Comparison of ENCODE assay signal across 7 mouse cellular contexts in genomic region chr15:98992086-98992912, GRCm38 (mm10). TPM values are rescaled to one million over a fixed set of nuclear protein-coding genes. Genes with fewer than 3 reads are reported as not detected.
DNase-seq lines count a peak whose midpoint lies in the region; ATAC-seq and TF ChIP-seq lines count a peak whose summit lies in the region.

No protein-coding gene starts in this region.

- H3K4me1 ChIP-seq in ES-Bruce4 (ENCODE audit: control insufficient read depth, insufficient read depth, low read length): peaks cover 3% of the 10 kb centered on the region
- peaks cover 20% of the 10 kb centered on the region for H3K4me1 ChIP-seq in brown adipose tissue, adult 24 weeks (ENCODE audit: control insufficient read depth, insufficient read depth, insufficient read length, low read length)
- peaks cover 49% of the 10 kb centered on the region for H3K4me1 ChIP-seq in forebrain, embryonic 14.5 days (ENCODE audit: control insufficient read depth, insufficient read depth, low read length)
- H3K4me1 ChIP-seq in hindbrain, embryonic 16.5 days (ENCODE audit: control insufficient read depth, insufficient read depth, low read depth, low read length): peaks cover 53% of the 10 kb centered on the region
- H3K4me1 ChIP-seq in small intestine, adult 2 months (ENCODE audit: control insufficient read depth, insufficient read depth, insufficient read length, low read length): peaks cover 3% of the 10 kb centered on the region; the same call in 1 of the 2 replicates

- peak overlapping the region; percentile 100 for H3K27ac ChIP-seq in ES-Bruce4 (ENCODE audit: insufficient read depth, low read length)
- H3K27ac ChIP-seq in brown adipose tissue, adult 24 weeks (replicated peaks; ENCODE audit: low read depth, low read length): peak overlapping the region; percentile 84
- H3K27ac ChIP-seq in forebrain, embryonic 14.5 days (ENCODE audit: low read depth, low read length): peak overlapping the region; percentile 90
- H3K27ac ChIP-seq in hindbrain, embryonic 16.5 days (ENCODE audit: low read depth, low read length): peak overlapping the region; percentile 98
- H3K27ac ChIP-seq in small intestine, adult 2 months (ENCODE audit: insufficient read depth, low read depth, low read length): peak overlapping the region; percentile 77

- TF ChIP-seq POLR2A in ES-Bruce4 (IDR thresholded peaks at IDR 0.05; ENCODE audit: insufficient read depth, low read length): no peak
- TF ChIP-seq POLR2A in small intestine, adult 2 months (IDR thresholded peaks at IDR 0.05; ENCODE audit: low read depth, low read length): no peak

- peak; percentile 95 for DNase-seq in forebrain, embryonic 14.5 days (ENCODE audit: low spot score)
- DNase-seq in left cerebral cortex, postnatal 10 days (ENCODE audit: extremely low spot score in 1 of 2, low spot score in 2 of 2): peak; percentile 62 to 87

- H3K36me3 ChIP-seq in ES-Bruce4 (ENCODE audit: control insufficient read depth, insufficient read depth, low read length, poor library complexity, severe bottlenecking): no peaks in the 10 kb centered on the region
- no peaks in the 10 kb centered on the region for H3K36me3 ChIP-seq in forebrain, embryonic 14.5 days (ENCODE audit: control insufficient read depth, insufficient read depth, low read length)
- H3K36me3 ChIP-seq in hindbrain, embryonic 16.5 days (ENCODE audit: control insufficient read depth, insufficient read depth, low read length): no peaks in the 10 kb centered on the region
- H3K36me3 ChIP-seq in small intestine, adult 2 months (ENCODE audit: control insufficient read depth, insufficient read depth, low read length): no peaks in the 10 kb centered on the region

- H3K9ac ChIP-seq in ES-Bruce4 (ENCODE audit: low read depth, poor library complexity, severe bottlenecking): peak overlapping the region; percentile 70
- H3K9ac ChIP-seq in forebrain, embryonic 14.5 days (ENCODE audit: low read length): peak overlapping the region; percentile 82
- H3K9ac ChIP-seq in hindbrain, embryonic 16.5 days (ENCODE audit: low read depth, low read length): peak overlapping the region; percentile 72

- no peak for TF ChIP-seq EP300 in ES-Bruce4 (IDR thresholded peaks at IDR 0.05; ENCODE audit: insufficient read depth, low read depth, low read length)

- no peak for TF ChIP-seq CTCF in ES-Bruce4 (IDR thresholded peaks at IDR 0.05; ENCODE audit: low read depth, low read length)
- no peak for TF ChIP-seq CTCF in small intestine, adult 2 months (IDR thresholded peaks at IDR 0.05; ENCODE audit: extremely low read depth, insufficient read length, insufficient replicate concordance, low read depth, low read length)

- H3K4me2 ChIP-seq in forebrain, embryonic 14.5 days (ENCODE audit: low read length): peak overlapping the region; percentile 79
- H3K4me2 ChIP-seq in hindbrain, embryonic 16.5 days (ENCODE audit: low read length): peak overlapping the region; percentile 73

- intact Hi-C loops in left cerebral cortex, postnatal 10 days (cut with DNase I): loop anchor here (1.0 kb wide), 2 partner anchors 39 to 58 kb away; partner anchors contain the start of genes Gm49450, Tuba1a and Tuba1b

- 19% methylated on average over 17 of the region's 17 CpGs for WGBS in forebrain, embryonic 14.5 days
- 12% methylated on average over 17 of the region's 17 CpGs for WGBS in hindbrain, embryonic 16.5 days
- WGBS in small intestine, adult 2 months: 27% methylated on average over 17 of the region's 17 CpGs

- no peaks in the 10 kb centered on the region for H3K27me3 ChIP-seq in ES-Bruce4 (ENCODE audit: control insufficient read depth, insufficient read depth, low read length, poor library complexity, severe bottlenecking)
- no peaks in the 10 kb centered on the region for H3K27me3 ChIP-seq in forebrain, embryonic 14.5 days (replicated peaks; ENCODE audit: control insufficient read depth, insufficient read depth, low read length)
- no peaks in the 10 kb centered on the region for H3K27me3 ChIP-seq in hindbrain, embryonic 16.5 days (replicated peaks; ENCODE audit: control insufficient read depth, insufficient read depth, low read length)
- H3K27me3 ChIP-seq in small intestine, adult 2 months (ENCODE audit: control insufficient read depth, insufficient read depth, low read length): no peaks in the 10 kb centered on the region

- no peak overlapping the region; the same call in 1 of the 2 replicates for H3K4me3 ChIP-seq in ES-Bruce4 (ENCODE audit: low read depth, low read length)
- H3K4me3 ChIP-seq in brown adipose tissue, adult 24 weeks (ENCODE audit: insufficient read depth, low read depth, low read length): peak overlapping the region; percentile 45
- H3K4me3 ChIP-seq in forebrain, embryonic 14.5 days (ENCODE audit: low read depth, low read length): peak overlapping the region; percentile 37
- peak overlapping the region; percentile 41 for H3K4me3 ChIP-seq in hindbrain, embryonic 16.5 days (ENCODE audit: low read length)
- H3K4me3 ChIP-seq in small intestine, adult 2 months (ENCODE audit: low read depth, low read length): no peak overlapping the region

- peak; percentile 81 for ATAC-seq in forebrain, embryonic 14.5 days
- ATAC-seq in hindbrain, embryonic 16.5 days: peak; percentile 89
- ATAC-seq in megakaryocyte, adult 5-6 weeks (ENCODE audit: poor library complexity, severe bottlenecking): peak; percentile 71

- no peaks in the 10 kb centered on the region for H3K9me3 ChIP-seq in ES-Bruce4 (replicated peaks; ENCODE audit: control insufficient read depth, insufficient read depth, low read length, poor library complexity, severe bottlenecking)
- H3K9me3 ChIP-seq in forebrain, embryonic 14.5 days (replicated peaks; ENCODE audit: control insufficient read depth, low read length): no peaks in the 10 kb centered on the region
- H3K9me3 ChIP-seq in hindbrain, embryonic 16.5 days (ENCODE audit: control insufficient read depth, low read length): no peaks in the 10 kb centered on the region

RNA-seq across cellular contexts. Expression of gene Tuba1c, which starts 37.4 kb away (rescaled TPM):
- polyA plus RNA-seq in ES-Bruce4 (2011; ENCODE audit: insufficient read depth, insufficient read length, low read depth, missing spikeins): 407 and 426 TPM in 2 replicates
- polyA plus RNA-seq in brown adipose tissue, adult 24 weeks (2012; ENCODE audit: insufficient read depth, insufficient read length, missing spikeins): 10.3 and 28.1 TPM in 2 replicates
- polyA plus RNA-seq in forebrain, embryonic 14.5 days (2014; fragmentation: Nextera tagmentation; extraction: Ambion mirVana): 56.7 and 93.1 TPM in 2 replicates
- polyA plus RNA-seq in hindbrain, embryonic 16.5 days (2015; fragmentation: Nextera tagmentation; extraction: Ambion mirVana): 20.8 and 23.3 TPM in 2 replicates
- 100 to 1,000 TPM; 255 to 292 TPM for total RNA-seq in left cerebral cortex, postnatal 10 days (2021)
- total RNA-seq in megakaryocyte, adult 5-6 weeks (2015): 232 and 270 TPM in 2 replicates
- total RNA-seq in megakaryocyte, adult 5-6 weeks (2017): 124 and 128 TPM in 2 replicates
- polyA plus RNA-seq in small intestine, adult 2 months (2012; rRNA removed): 252 and 382 TPM in 2 replicates

RNA-seq across cellular contexts. Expression of gene Tuba1a, which starts 38.8 kb away (rescaled TPM):
- 700 and 767 TPM in 2 replicates for polyA plus RNA-seq in ES-Bruce4 (2011; ENCODE audit: insufficient read depth, insufficient read length, low read depth, missing spikeins)
- polyA plus RNA-seq in brown adipose tissue, adult 24 weeks (2012; ENCODE audit: insufficient read depth, insufficient read length, missing spikeins): 125 and 132 TPM in 2 replicates
- polyA plus RNA-seq in forebrain, embryonic 14.5 days (2014; fragmentation: Nextera tagmentation; extraction: Ambion mirVana): 18,182 and 18,289 TPM in 2 replicates
- polyA plus RNA-seq in hindbrain, embryonic 16.5 days (2015; fragmentation: Nextera tagmentation; extraction: Ambion mirVana): 15,480 and 15,543 TPM in 2 replicates
- 1,000 to 10,000 TPM; 4,375 to 4,691 TPM for total RNA-seq in left cerebral cortex, postnatal 10 days (2021)
- 118 and 120 TPM in 2 replicates for total RNA-seq in megakaryocyte, adult 5-6 weeks (2015)
- total RNA-seq in megakaryocyte, adult 5-6 weeks (2017): 64.2 and 66.5 TPM in 2 replicates
- 99.6 and 116 TPM in 2 replicates for polyA plus RNA-seq in small intestine, adult 2 months (2012; rRNA removed)

RNA-seq across cellular contexts. Expression of gene Gm49450, which starts 38.9 kb away (rescaled TPM):
- not detected in 2 replicates for polyA plus RNA-seq in ES-Bruce4 (2011; ENCODE audit: insufficient read depth, insufficient read length, low read depth, missing spikeins)
- polyA plus RNA-seq in brown adipose tissue, adult 24 weeks (2012; ENCODE audit: insufficient read depth, insufficient read length, missing spikeins): not detected in 2 replicates
- polyA plus RNA-seq in forebrain, embryonic 14.5 days (2014; fragmentation: Nextera tagmentation; extraction: Ambion mirVana): not detected in 2 replicates
- polyA plus RNA-seq in hindbrain, embryonic 16.5 days (2015; fragmentation: Nextera tagmentation; extraction: Ambion mirVana): not detected in 2 replicates
- total RNA-seq in left cerebral cortex, postnatal 10 days (2021): not detected
- 0.25 and 0.64 TPM in 2 replicates for total RNA-seq in megakaryocyte, adult 5-6 weeks (2015)
- total RNA-seq in megakaryocyte, adult 5-6 weeks (2017): not detected in 2 replicates
- 1.2 and 23.9 TPM in 2 replicates for polyA plus RNA-seq in small intestine, adult 2 months (2012; rRNA removed)

RNA-seq across cellular contexts. Expression of gene Tuba1b, which starts 57.9 kb away (rescaled TPM):
- polyA plus RNA-seq in ES-Bruce4 (2011; ENCODE audit: insufficient read depth, insufficient read length, low read depth, missing spikeins): 3,464 and 4,107 TPM in 2 replicates
- polyA plus RNA-seq in brown adipose tissue, adult 24 weeks (2012; ENCODE audit: insufficient read depth, insufficient read length, missing spikeins): 520 and 550 TPM in 2 replicates
- polyA plus RNA-seq in forebrain, embryonic 14.5 days (2014; fragmentation: Nextera tagmentation; extraction: Ambion mirVana): 1,499 and 1,719 TPM in 2 replicates
- polyA plus RNA-seq in hindbrain, embryonic 16.5 days (2015; fragmentation: Nextera tagmentation; extraction: Ambion mirVana): 1,672 and 1,683 TPM in 2 replicates
- total RNA-seq in left cerebral cortex, postnatal 10 days (2021): 1,000 to 10,000 TPM in 1 of 2 experiments, 100 to 1,000 TPM in 1; 986 to 1,032 TPM
- 2,048 and 2,084 TPM in 2 replicates for total RNA-seq in megakaryocyte, adult 5-6 weeks (2015)
- total RNA-seq in megakaryocyte, adult 5-6 weeks (2017): 628 and 646 TPM in 2 replicates
- polyA plus RNA-seq in small intestine, adult 2 months (2012; rRNA removed): 455 and 523 TPM in 2 replicates

Comparison
In these comparisons a context has a peak if more than half of its experiments do, and no peak if none do; other contexts are left out.
1. H3K4me3 ChIP-seq: peak in brown adipose tissue, adult 24 weeks (single experiment), forebrain, embryonic 14.5 days (single experiment) and hindbrain, embryonic 16.5 days (single experiment); none in ES-Bruce4 (single experiment) and small intestine, adult 2 months (single experiment).
2. RNA of gene Tuba1a, which starts 38.8 kb away (polyA plus RNA-seq): 18,182 to 18,289 TPM in forebrain, embryonic 14.5 days and 15,480 to 15,543 TPM in hindbrain, embryonic 16.5 days; 700 to 767 TPM in ES-Bruce4, 125 to 132 TPM in brown adipose tissue, adult 24 weeks and 99.6 to 116 TPM in small intestine, adult 2 months; every median in the first group is over 10 times any median in the second.
3. Peak in every context shown above with its lines, with median percentiles within 50 percentile points of each other: H3K27ac ChIP-seq, H3K9ac ChIP-seq and ATAC-seq.